Mouse (Mus musculus) left cerebral cortex, postnatal 36 days (tissue): ENCODE results near the gene Nudt9. TPM values are rescaled to one million over a fixed set of nuclear protein-coding genes. Genes with fewer than 3 reads are reported as not detected.

Experiments
- DNase-seq, 2 experiments: peaks; one replicate each; pipeline ENCODE4 v3.0.0; 2021 to 2022; ENCODE audit warnings: low spot score in 2 of 2, mixed read lengths in 1 of 2
- intact Hi-C: fragments of 180-260 bp; cut with DNase I; formaldehyde crosslinking; loops from one replicate; pipeline ENCODE4 v1.15.1; 2025
- total RNA-seq, 2 experiments: library from RNA; stranded (reverse); gene quantifications; 2 replicates each; pipeline ENCODE4 v1.2.3; 2021

The Nudt9 gene
- total RNA-seq, 2 experiments from 2014 or later: 55.7 to 66.0 TPM

DNA sequence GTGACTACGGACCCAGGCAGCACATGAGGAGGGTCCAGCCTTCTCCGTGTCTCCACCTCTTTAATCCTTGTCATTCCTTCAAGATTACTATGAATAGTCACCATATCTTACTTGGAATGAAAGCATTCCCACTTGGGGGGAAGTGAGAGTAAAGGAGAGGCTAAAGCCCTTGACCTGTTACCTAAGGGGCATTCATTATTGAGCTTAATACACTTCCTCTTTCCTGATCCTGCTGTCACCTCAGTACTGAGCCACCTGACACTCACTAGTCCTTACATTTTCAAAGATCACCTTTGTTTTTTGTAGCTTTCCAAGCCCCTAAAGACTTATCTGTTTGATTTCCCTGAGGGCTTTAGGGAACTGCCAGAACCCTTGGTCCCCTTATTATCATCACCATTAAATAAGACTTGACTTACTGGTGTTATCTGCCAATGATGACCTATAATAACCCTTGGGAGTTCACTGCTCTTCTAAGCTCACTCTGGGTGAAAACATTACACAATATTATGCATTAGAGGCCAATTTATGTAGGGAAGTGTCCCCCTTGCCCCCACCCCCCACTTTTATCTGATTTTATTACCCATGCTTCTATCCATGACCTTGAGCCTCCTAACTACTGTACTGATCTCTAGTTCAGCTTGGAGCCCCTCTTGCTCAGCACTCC is 13.5 kb upstream of the Nudt9 start:
- intact Hi-C loops: no loop called here
- no peak for DNase-seq

DNA sequence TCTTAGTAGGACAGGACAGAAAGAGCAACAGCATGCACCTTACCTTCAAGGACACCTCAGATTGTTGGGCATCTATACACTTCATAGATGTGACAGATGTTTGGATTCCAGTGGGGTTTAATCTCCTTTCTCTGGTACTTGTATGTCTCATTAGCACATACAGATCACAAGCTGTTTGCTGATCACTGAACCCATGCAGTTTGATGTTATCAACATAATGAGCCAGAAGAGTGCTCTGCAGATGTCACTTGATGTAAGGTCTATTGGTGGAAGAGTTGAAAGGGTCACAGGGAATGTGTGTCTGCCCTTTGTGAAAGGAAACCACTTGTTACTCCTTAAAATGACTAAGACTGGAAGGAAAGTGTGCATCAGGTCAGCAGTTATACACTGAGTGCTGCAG is 11.0 kb upstream of the Nudt9 start:
- intact Hi-C loops: no loop called here
- DNase-seq: no peak

DNA sequence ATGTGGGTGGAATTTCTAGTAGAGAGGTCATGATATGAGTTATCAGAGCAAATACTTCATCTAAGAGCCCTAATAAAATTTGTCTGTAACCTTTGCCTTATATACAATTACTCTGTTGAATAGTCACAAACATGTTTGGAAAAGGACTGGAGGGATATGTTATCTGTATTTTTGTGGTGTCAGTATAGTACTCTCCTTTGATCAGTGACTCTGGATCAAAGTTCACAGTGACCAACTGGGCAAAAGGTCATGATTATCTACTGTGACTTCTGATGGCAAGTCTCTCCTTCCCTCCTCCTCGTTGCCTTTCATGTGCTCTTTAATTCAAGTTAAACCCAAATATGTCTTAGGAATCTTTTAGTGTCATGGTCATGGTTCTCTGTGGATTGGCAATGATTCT is 10.3 kb upstream of the Nudt9 start:
- intact Hi-C loops: no loop called here

DNA sequence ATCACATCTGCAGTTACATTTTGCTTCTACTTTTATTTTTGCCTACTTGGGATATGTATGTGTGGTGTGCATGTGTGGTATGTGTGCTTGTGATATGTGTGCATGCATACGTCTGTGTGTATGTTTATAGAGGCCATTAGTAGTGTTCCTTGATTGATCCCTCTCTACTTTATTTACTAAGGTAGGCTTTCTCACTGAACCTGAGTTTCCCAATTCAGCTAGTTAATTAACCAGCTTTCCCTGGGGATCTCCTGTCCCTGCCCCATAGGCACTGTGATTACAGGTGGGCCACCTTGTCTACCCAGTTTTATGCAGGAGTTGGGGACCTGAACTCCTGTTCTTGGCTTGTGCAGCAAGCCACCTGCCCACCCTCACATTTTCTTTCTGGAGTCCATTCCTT is 9.4 kb upstream of the Nudt9 start:
- no peak for DNase-seq
- intact Hi-C loops: no loop called here

More for the DNA sequence above, 10.3 kb upstream of the Nudt9 start:
- no peak for DNase-seq

DNA sequence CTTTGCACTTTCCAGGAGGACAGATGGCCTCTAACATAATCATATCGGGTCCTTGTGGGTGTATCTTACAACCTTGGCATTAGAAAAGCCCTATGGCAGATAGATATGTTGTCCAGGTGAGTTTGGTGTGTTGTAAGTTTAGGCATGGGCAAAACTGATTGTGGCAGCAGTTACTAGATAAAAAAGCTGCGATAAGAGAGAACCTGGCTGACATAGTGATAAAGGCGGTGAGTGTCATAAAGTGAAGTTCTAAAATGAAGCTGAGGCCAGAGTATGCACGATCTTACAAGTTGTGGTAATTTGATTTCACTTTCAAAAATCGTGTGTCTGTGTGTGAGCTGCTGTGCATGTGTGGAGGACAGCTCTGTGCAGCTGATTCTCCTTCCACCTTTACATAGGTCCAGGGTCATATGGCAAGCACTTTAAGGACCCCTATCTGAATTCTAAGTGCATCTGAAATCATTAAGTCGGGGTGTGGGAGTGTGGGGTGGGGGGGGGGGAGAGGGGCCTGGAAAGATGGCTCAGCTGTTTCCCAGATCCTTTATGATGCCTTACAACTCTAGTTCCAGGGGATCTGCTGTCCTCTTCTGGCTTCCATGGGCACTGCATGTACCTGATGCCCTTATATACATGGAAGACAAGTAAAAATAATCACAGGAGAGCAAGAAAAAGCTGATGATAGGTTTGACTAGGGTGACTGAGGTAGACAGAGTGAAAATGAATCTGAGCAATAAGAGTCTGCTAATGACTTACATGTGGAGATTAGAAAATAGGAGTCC is 6.8 kb upstream of the Nudt9 start:
- peak; percentile 25 to 37 for DNase-seq

DNA sequence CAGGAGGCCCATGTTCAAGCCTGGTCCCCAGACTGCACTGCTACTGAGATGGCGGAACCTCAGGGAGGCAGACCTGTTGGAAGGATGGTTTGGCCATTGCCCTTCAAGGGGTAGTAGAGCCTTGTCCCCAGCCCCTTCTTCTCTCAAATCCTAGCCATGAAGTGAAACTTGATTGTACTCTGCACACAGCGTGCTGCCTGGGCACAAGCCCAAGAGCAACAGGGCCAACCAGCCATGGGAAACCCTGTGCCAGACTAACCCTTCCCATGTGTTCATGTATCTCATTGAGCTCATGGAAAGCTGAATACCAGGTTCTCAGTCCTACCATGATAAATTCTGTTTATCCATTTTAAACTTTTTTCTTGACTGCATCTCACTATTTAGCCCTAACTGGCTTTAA is 3.2 kb upstream of the Nudt9 start:
- DNase-seq: no peak
- intact Hi-C loops: loop anchor here (10.0 kb wide), 1 partner anchor 188 kb away; no protein-coding TSS in a partner anchor

More for the DNA sequence above, 6.8 kb upstream of the Nudt9 start:
- intact Hi-C loops: loop anchor here (2.0 kb wide), 1 partner anchor 39 kb away; no protein-coding TSS in a partner anchor

DNA sequence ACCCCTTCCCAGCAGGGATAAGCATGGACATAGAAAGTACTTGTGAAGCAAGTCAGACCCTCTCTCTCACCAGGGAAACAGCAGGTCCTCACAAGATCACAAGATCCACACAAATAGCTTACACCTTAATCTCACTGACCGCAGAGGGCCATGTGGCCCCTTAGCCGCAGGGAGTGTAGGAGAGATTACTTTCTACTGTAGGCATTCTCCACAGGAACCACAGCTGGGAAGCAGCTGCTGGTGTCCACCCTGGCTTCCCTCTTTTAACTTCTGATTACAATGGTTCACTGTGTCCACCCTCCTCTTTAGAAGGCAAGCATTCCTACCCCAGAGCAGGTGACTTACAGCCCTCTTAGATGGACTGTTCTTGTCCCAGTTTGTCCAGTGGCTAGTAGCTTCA is 2.4 kb upstream of the Nudt9 start:
- intact Hi-C loops: loop anchor here (10.0 kb wide), 1 partner anchor 189 kb away; no protein-coding TSS in a partner anchor
- DNase-seq: no peak

DNA sequence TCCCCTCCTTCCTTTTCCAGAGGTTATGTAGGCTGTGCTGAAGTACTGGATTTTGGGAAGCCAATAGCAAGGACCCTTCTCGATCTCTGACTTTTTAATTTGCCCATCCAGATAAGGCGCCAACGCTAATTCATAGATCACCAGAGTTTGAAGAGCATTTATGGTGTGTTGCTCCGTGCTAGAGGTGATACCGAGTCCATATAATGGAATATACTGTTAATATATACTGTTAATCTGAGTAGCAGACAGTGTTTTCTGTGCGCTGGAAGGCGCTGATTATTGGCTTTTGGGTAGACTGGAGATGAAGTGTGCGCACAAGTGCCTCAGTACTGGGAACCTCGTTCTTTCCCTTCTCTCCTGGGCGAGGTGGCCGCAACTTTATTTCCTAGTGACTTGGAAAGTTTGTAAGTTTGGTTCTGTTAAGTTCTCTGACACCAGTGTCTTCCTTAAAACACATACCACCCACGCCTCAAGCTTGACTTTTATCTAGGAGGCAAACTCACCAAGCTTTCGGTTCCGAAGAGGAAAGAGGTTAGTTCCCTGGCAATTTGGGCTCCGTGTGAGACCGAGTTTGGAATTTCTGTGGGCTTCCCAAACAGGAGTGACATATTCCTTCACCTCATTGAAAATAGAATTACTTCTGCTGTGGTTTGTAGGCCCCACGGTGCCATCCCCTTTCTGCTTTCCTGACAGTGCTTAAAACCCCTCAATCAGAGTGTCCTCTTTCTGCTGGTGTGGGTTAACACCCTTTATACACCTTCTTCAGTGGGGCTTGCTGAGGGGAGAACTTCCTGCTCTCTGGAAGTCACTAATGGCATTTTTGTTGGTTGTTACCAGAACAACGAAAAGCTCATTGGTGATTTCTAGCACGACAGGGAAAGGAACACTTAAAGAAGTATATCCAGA is 1.3 kb downstream of the Nudt9 start:
- intact Hi-C loops: loop anchor here (10.0 kb wide), 1 partner anchor 193 kb away; no protein-coding TSS in a partner anchor
- DNase-seq: peak in 1 of 2 experiments; percentile 9

DNA sequence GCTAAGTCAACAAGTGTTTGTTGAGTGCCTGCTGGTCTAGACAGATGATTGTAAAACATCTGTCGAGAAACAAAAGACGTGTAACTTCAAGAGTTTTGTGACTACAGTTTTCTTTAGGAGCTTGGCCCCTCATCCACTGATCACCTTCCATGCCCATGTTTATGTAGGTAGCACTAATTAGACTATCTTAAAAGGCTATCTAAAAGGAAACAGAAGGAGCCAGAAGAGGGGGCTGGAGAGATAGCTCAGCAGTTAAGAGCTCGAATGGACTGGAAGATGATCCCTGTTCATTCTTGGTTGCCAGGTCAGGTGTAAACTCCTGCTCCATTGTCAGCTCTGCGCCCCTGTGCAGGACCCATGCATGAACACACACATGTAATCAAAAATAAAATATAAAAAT is 2.0 kb downstream of the Nudt9 start:
- DNase-seq: no peak
- intact Hi-C loops: loop anchor here (10.0 kb wide), 1 partner anchor 193 kb away; no protein-coding TSS in a partner anchor

DNA sequence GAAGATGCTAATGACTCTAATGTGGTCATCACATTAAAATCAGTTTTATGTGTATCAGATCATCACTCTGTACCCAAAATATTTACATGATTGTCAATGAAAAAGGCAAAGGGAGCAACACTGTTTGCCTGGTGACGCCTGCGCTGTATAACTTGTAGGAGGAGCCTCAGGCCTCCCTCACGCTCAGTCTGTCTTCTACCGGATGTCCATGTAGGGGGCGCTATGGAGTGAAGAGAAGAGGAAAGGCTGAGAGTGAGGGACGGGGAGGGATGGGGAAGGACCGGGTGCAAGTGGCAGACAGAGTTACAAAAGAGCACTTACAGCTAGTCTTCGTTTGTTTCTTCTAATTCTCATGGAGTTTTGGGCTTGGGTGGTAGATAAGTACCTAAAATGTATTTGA is 6.8 kb downstream of the Nudt9 start:
- intact Hi-C loops: no loop called here
- DNase-seq: no peak

DNA sequence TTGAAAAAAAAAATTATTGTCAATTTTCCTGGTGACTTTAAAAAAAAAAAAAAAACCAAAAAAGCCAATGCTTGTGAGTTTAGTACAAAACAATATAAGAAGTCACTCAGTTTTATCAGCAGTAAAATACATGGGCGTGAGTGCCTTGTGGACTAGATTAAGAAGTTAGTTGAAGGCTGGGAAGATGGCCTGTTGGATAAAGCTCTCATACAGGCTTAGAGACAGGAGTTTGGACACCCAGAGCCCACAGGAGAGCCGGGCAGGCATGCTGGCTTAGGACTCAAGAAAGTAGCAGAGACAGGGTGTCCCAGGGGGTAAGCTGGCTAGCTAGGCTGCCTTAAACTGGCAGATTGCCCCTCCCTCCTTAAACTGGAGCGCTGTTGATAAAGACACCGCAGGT is 8.8 kb downstream of the Nudt9 start:
- DNase-seq: no peak
- intact Hi-C loops: no loop called here

DNA sequence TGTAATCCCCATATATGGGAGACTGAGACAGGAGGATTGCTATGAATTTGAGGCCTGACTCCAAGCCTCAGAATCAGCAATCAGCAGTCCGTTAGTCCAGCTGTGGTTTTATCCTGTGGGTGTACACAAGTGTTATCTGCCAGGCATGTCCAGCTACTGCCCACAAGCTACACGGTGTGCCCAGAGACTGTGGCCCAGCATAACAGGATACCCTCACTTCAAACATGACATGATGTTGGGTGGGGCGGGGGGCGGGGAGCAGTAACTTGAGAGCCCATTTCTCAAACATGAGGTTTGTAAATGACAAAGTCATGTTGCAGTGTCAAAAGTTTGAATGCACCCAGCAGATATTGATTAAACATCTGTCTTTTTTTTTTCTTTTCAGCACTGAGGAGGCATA is 9.7 kb downstream of the Nudt9 start:
- intact Hi-C loops: no loop called here
- DNase-seq: no peak

DNA sequence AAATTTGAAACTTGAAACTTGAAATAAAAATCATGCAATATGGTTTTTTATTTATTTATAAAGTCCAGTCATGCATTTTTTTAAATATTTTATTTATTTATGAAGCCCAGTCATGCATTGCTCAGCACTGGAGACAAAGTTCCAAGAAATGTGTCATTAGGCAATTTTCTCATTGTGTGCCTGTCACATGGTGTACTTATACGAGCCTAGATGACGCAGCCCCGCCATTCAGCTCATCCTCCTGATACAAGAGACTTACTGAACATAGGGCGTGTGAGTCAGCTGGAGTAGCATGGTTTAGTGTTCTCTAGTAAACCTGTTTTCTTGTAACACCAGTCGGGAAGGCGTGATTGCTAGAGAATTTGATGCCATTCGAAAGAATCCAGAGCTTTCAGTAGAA is 10.2 kb downstream of the Nudt9 start:
- intact Hi-C loops: no loop called here
- DNase-seq: no peak

DNA sequence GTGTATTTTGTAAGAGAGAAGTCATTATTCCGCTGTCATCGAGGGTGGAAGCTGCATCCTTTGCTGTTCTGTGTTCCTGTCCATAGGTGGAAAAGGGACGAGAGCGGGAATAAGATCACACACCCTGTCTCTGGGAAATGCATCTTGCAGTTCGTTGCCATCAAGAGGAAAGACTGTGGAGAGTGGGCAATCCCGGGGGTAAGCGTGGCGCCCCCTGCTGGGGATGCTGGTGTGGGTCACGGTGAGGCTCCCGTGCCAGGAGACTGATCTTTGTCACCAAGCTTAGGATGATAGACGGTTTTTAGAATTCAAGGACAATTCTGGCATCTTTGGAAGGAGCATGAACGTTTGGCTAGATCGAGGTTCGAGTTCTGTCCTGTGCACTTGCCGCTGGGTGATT is 11.9 kb downstream of the Nudt9 start:
- DNase-seq: no peak
- intact Hi-C loops: no loop called here

DNA sequence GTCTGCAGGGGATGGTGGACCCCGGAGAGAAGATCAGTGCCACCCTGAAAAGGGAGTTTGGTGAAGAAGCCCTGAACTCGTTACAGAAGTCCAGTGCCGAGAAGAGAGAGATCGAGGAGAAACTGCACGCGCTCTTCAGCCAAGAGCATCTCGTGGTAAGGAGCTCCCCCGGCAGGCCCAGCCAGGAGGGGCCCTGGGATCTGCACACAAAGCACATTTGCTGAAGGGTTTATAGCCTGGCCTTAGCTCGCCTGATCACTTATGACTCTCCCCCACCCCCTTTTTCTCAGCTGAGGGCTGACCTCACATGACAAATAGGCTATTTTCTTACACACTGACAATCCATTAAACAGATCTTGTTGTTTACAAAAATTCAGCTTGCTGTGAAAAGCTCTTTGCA is 13.5 kb downstream of the Nudt9 start:
- no peak for DNase-seq
- intact Hi-C loops: no loop called here

DNA sequence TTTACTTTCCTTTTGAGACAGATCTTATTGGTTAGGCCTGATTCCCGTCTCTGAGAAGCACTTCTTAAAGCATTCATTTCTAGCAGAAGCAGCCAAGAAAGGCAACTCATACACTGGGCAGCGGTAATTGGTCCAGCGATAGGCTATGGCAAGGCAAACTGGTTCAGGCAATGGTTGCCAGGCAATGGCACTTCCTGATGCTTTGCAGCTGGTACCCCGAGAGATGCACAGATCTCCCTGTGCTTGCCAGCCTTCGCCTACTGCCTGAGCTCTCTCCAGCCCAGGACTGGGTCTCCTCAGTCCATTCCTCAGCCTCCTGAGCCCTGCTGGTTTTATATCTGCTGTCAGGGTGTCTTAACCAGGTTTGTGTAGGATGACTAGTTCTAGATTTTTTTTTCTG is 14.3 kb downstream of the Nudt9 start:
- intact Hi-C loops: no loop called here
- DNase-seq: no peak

DNA sequence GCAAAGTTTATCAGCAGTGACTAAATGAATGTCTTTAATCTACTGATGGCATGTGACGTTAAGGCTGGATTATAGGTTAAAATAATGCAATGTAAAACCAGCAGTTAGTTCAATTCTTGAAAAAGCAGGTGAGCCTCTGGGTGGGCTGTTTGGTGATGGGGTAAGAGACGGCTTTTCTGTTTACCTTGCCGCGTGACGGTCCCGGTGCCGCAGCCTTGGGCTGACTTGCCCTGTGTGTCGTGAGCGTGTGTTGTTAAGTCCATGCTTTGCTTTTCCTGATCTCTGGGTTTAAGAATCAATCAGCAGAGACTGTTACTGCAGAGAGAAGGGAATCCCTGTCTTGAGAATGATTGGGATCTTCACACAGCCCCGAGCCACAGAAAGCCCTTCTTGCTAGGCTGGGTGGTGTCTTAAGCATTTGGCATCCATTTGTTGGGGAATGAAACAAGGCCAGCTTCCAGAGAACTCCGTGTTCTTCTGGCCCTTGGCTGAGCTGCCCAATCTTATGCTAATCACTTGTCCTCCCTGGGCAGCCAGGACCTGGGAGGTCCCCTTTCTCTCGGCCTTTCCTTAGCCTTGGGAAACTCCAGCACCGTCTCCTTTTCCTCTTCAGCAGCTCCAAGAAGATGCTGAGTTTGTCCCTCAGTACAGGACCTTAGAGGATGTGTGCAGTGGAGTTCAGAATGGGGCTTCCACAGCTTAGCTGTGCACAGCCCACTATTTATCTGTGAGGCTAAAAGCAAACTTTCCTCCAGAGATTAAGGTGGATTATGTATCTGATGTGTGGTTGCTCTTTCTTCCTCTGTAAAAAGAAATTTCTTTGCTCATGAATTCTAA is 16.0 kb downstream of the Nudt9 start:
- intact Hi-C loops: no loop called here

DNA sequence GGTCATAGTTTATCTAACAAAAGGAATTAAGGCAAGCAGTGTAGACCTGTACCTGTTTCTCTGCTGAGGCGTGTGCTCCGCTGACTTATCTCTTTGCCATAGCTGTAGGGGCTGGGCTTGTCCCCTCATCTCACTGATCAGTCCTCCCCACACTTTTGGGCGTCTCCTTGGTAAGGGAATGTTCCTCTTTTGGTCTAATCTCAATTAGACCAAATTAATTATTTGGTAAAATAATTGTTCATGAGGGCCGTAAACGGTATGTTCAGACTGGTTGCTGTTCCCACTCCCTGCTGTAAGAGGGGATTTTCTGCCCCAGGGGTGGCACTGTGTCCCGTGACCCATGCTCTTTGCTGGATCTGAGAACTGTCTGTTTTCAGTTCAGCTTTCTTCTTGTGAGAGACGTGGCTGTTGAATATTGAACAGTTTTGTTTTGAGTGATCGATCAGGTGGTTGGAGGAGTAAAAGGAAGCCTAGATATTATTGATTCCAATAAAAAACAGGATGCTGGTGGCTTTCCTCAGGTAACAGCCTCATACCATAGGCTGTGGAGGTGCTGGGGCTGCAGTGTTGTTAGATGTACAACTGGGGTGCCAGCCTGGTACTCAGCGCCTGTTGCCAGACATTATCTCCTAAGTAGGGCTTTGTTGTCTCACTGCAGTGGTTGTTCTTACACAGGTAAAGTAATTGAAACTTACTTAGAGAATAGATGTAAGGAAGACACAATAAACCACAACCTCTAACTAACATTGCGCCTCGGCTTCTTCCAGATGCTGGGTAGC is 16.9 kb downstream of the Nudt9 start:
- intact Hi-C loops: no loop called here
- no peak for DNase-seq

More for the DNA sequence above, 16.0 kb downstream of the Nudt9 start:
- DNase-seq: no peak
